Mouse (Mus musculus) megakaryocyte, embryonic 14.5 days (primary cell): ENCODE data around the gene Vps8. TPM values are rescaled to one million over a fixed set of nuclear protein-coding genes. Genes with fewer than 3 reads are reported as not detected.

ENCODE experiments used
- H3K27me3 ChIP-seq: replicated peaks from 2 replicates; pipeline ENCODE3; 2012; ENCODE audit warnings: inconsistent platforms
- H3K36me3 ChIP-seq: replicated peaks from 2 replicates; pipeline ENCODE3; 2012; ENCODE audit warnings: low read length, inconsistent platforms, mixed read lengths
- H3K4me1 ChIP-seq: 2 replicates; pipeline ENCODE4 v1.6.1; 2012; ENCODE audit warnings: inconsistent platforms
- H3K4me3 ChIP-seq: replicated peaks from 2 replicates; pipeline ENCODE3; 2012; ENCODE audit warnings: moderate library complexity, mild to moderate bottlenecking, inconsistent platforms
- H3K9me3 ChIP-seq: 2 replicates; pipeline ENCODE4 v1.6.1; 2012; ENCODE audit warnings: inconsistent platforms
- FLI1 ChIP-seq: IDR thresholded peaks from 2 replicates; pipeline ENCODE4 v1.6.1; 2012; ENCODE audit warnings: low read length, inconsistent platforms, mixed read lengths
- GATA1 ChIP-seq: IDR thresholded peaks from 3 replicates; pipeline ENCODE4 v1.6.1; 2012; ENCODE audit warnings: mixed read lengths, low read length, inconsistent platforms, borderline replicate concordance
- polyA plus RNA-seq: library from polyadenylated mRNA; stranded (reverse); fragments of >175 nt; gene quantifications from 2 replicates; pipeline ENCODE4 v1.2.3, GENCODE M21; 2012; ENCODE audit warnings: low replicate concordance; ENCODE audit not compliant: insufficient read depth

Vps8 gene
- 73.6 and 164 TPM in 2 replicates for polyA plus RNA-seq

GRCm38 (mm10) chr16:21422645-21423545 is at the start of gene Vps8:
Vps8 (plus strand) TSS chr16:21423118.
- Histone ChIP-seq H3K9me3 (no peaks in the 10 kb centered on the region), H3K4me3 (peak within 1 kb of the TSS; percentile 98), H3K4me1 (peaks cover 36% of the 10 kb centered on the region), H3K27me3 (no peaks in the 10 kb centered on the region), H3K36me3 (peaks cover 5% of the 10 kb centered on the region)
- TF ChIP-seq GATA1 (no peak), FLI1 (no peak)

GRCm38 (mm10) chr16:21373316-21373960 is 49.5 kb upstream of the Vps8 start:
- TF ChIP-seq GATA1 = no peak
- no peak for TF ChIP-seq FLI1
- peaks cover 37% of the 10 kb centered on the region for H3K27me3 ChIP-seq
- H3K36me3 ChIP-seq = peaks cover 5% of the 10 kb centered on the region
- H3K4me3 ChIP-seq = no peak overlapping the region
- peaks cover 70% of the 10 kb centered on the region for H3K4me1 ChIP-seq
- no peaks in the 10 kb centered on the region for H3K9me3 ChIP-seq

GRCm38 (mm10) chr16:21374067-21374466 is 48.9 kb upstream of the Vps8 start:
- H3K4me1 ChIP-seq = peaks cover 75% of the 10 kb centered on the region
- peaks cover 41% of the 10 kb centered on the region for H3K27me3 ChIP-seq
- no peak for TF ChIP-seq FLI1
- no peak for TF ChIP-seq GATA1
- H3K9me3 ChIP-seq = no peaks in the 10 kb centered on the region
- H3K4me3 ChIP-seq = no peak overlapping the region
- H3K36me3 ChIP-seq = peaks cover 5% of the 10 kb centered on the region

- H3K4me1 ChIP-seq = peaks cover 75% of the 10 kb centered on the region
- H3K27me3 ChIP-seq = peaks cover 37% of the 10 kb centered on the region
- no peak overlapping the region for H3K4me3 ChIP-seq
- H3K36me3 ChIP-seq = no peaks in the 10 kb centered on the region
- H3K9me3 ChIP-seq = no peaks in the 10 kb centered on the region
- no peak for TF ChIP-seq FLI1
- TF ChIP-seq GATA1 = no peak
Observed at GRCm38 (mm10) chr16:21375147-21375546, 47.8 kb upstream of the Vps8 start.

GRCm38 (mm10) chr16:21376316-21376715 is 46.6 kb upstream of the Vps8 start:
- H3K4me3 ChIP-seq = no peak overlapping the region
- H3K36me3 ChIP-seq = no peaks in the 10 kb centered on the region
- no peaks in the 10 kb centered on the region for H3K9me3 ChIP-seq
- TF ChIP-seq FLI1 = no peak
- no peak for TF ChIP-seq GATA1
- peaks cover 37% of the 10 kb centered on the region for H3K27me3 ChIP-seq
- peaks cover 76% of the 10 kb centered on the region for H3K4me1 ChIP-seq

GRCm38 (mm10) chr16:21376949-21377604 is 45.8 kb upstream of the Vps8 start:
- Histone ChIP-seq H3K36me3 (no peaks in the 10 kb centered on the region), H3K4me3 (no peak overlapping the region), H3K4me1 (peaks cover 83% of the 10 kb centered on the region), H3K9me3 (no peaks in the 10 kb centered on the region), H3K27me3 (peaks cover 37% of the 10 kb centered on the region)
- TF ChIP-seq FLI1 (no peak), GATA1 (no peak)

GRCm38 (mm10) chr16:21377605-21377968 is 45.3 kb upstream of the Vps8 start:
- Histone ChIP-seq H3K36me3 (no peaks in the 10 kb centered on the region), H3K4me1 (peaks cover 88% of the 10 kb centered on the region), H3K27me3 (peaks cover 37% of the 10 kb centered on the region), H3K9me3 (no peaks in the 10 kb centered on the region), H3K4me3 (no peak overlapping the region)
- no peak for TF ChIP-seq FLI1
- TF ChIP-seq GATA1 = no peak

- Histone ChIP-seq H3K4me3 (no peak overlapping the region), H3K9me3 (no peaks in the 10 kb centered on the region), H3K36me3 (no peaks in the 10 kb centered on the region), H3K27me3 (peaks cover 40% of the 10 kb centered on the region), H3K4me1 (peaks cover 71% of the 10 kb centered on the region)
- TF ChIP-seq FLI1 (no peak), GATA1 (no peak)
Observed at GRCm38 (mm10) chr16:21381469-21381868, 41.4 kb upstream of the Vps8 start.

- peak overlapping the region; percentile 35 for H3K4me3 ChIP-seq
- no peaks in the 10 kb centered on the region for H3K9me3 ChIP-seq
- peaks cover 65% of the 10 kb centered on the region for H3K4me1 ChIP-seq
- H3K27me3 ChIP-seq = peaks cover 39% of the 10 kb centered on the region
- H3K36me3 ChIP-seq = no peaks in the 10 kb centered on the region
- TF ChIP-seq FLI1 (no peak), GATA1 (peak; percentile 60; the same call in 1 of the 3 replicates)
Observed at GRCm38 (mm10) chr16:21382152-21382911, 40.6 kb upstream of the Vps8 start.
